Mouse (Mus musculus) liver, embryonic 14.5 days (tissue): ENCODE data around the gene Ncs1.

Experiments used
- CTCF ChIP-seq: IDR thresholded peaks from 2 replicates; pipeline ENCODE4 v1.5.1; 2016; ENCODE audit warnings: antibody characterized with exemption, low read depth, control low read depth
- EP300 ChIP-seq: IDR thresholded peaks from 2 replicates; pipeline ENCODE4 v1.6.1; 2016; ENCODE audit warnings: antibody characterized with exemption, low read depth

- no peak for TF ChIP-seq CTCF
- no peak for TF ChIP-seq EP300
These were observed 21.8 kb downstream of the Ncs1 start for GRCm38 (mm10) chr2:31267447-31267846.
